Mouse (Mus musculus) small intestine, adult 2 months (tissue): Measurements from ENCODE around the gene Dock9.

Experiments
- CTCF ChIP-seq: fragments of 200-500 bp; IDR thresholded peaks from 2 replicates; pipeline ENCODE4 v1.5.1; 2012; ENCODE audit warnings: low read depth, mild to moderate bottlenecking, control low read depth, inconsistent platforms, low read length, moderate library complexity, mixed read lengths; ENCODE audit not compliant: insufficient replicate concordance, insufficient read length; ENCODE audit errors: extremely low read depth
- POLR2A ChIP-seq: fragments of 200-500 bp; IDR thresholded peaks from 2 replicates; pipeline ENCODE4 v1.6.1; 2012; ENCODE audit warnings: low read depth, mild to moderate bottlenecking, control low read depth, inconsistent platforms, low read length, moderate library complexity

DNA sequence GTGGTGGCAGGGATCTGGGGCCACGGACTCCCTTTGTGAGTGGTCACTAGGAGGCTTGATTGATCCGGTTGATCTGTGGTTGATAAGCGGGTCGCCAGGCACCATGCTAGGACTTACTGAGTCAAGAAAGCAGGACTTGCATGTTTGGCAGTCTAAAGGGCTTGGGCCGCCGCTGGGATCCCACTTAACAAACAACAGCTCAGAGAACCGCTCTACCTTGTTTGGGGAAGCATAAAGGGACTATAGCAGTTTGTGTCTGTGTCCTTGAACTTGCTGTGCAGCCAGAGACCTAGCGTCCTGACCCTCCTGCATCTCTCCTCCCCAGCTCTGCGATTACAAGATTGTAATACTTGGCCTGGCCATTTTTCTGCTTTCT lies 292.2 kb downstream of the Dock9 start:
- TF ChIP-seq CTCF (no peak), POLR2A (no peak)
